Mouse (Mus musculus) liver, embryonic 15.5 days (tissue): Measurements from ENCODE around the gene Zfp619. TPM values are rescaled to one million over a fixed set of nuclear protein-coding genes. Genes with fewer than 3 reads are reported as not detected.

Source experiments
- polyA plus RNA-seq: library from polyadenylated mRNA; unstranded; fragments of >200 nt; fragmentation: Nextera tagmentation; extraction: Ambion mirVana; gene quantifications from 2 replicates; pipeline ENCODE4 v1.2.1, GENCODE M21; 2015

The Zfp619 gene
- polyA plus RNA-seq, 1 experiment from 2014 or later, result 0.29 TPM

Other genes with a start within 250 kb of the Zfp619 start
- not detected in 2 replicates for gene Gm5114, start 104.6 kb upstream of the Zfp619 start, polyA plus RNA-seq